Mouse (Mus musculus): ENCODE results near the gene Mpz.

Gene Mpz

GRCm38 (mm10) chr1:171185655-171186054 is 35.1 kb downstream of the Mpz start:
- no peak for DNase-seq (ENCODE audit: extremely low spot score, low read depth, low spot score)

- DNase-seq (ENCODE audit: extremely low spot score, low read depth, low spot score) = no peak
Measured at GRCm38 (mm10) chr1:171187851-171188700, 37.6 kb downstream of the Mpz start.

- no peak for DNase-seq (ENCODE audit: extremely low spot score, low read depth, low spot score)
Measured at GRCm38 (mm10) chr1:171189046-171189445, 38.5 kb downstream of the Mpz start.

GRCm38 (mm10) chr1:171189476-171190114 is 39.1 kb downstream of the Mpz start:
- no peak for DNase-seq (ENCODE audit: extremely low spot score, low read depth, low spot score)

GRCm38 (mm10) chr1:171190832-171191231 is 40.3 kb downstream of the Mpz start:
- DNase-seq (ENCODE audit: extremely low spot score, low read depth, low spot score) = no peak

GRCm38 (mm10) chr1:171192283-171192682 is 41.8 kb downstream of the Mpz start:
- DNase-seq (ENCODE audit: extremely low spot score, low read depth, low spot score) = no peak

- no peak for DNase-seq (ENCODE audit: extremely low spot score, low read depth, low spot score)
Measured at GRCm38 (mm10) chr1:171193093-171193840, 42.8 kb downstream of the Mpz start.

- DNase-seq (ENCODE audit: extremely low spot score, low read depth, low spot score) = no peak
Measured at GRCm38 (mm10) chr1:171193911-171194830, 43.7 kb downstream of the Mpz start.

GRCm38 (mm10) chr1:171195046-171195822 is 44.7 kb downstream of the Mpz start:
- no peak for DNase-seq (ENCODE audit: extremely low spot score, low read depth, low spot score)

GRCm38 (mm10) chr1:171195887-171196397 is 45.4 kb downstream of the Mpz start, which contains the start of gene Pcp4l1:
Gene Pcp4l1 (minus strand): TSS chr1:171196268.
- no peak for DNase-seq (ENCODE audit: extremely low spot score, low read depth, low spot score)

- DNase-seq (ENCODE audit: extremely low spot score, low read depth, low spot score) = no peak
Measured at GRCm38 (mm10) chr1:171199532-171199931, 49.0 kb downstream of the Mpz start.

GRCm38 (mm10) chr1:171200769-171201168 is 50.3 kb downstream of the Mpz start:
- DNase-seq (ENCODE audit: extremely low spot score, low read depth, low spot score) = no peak

GRCm38 (mm10) chr1:171203471-171204248 is 53.1 kb downstream of the Mpz start:
- no peak for DNase-seq (ENCODE audit: extremely low spot score, low read depth, low spot score)

GRCm38 (mm10) chr1:171204249-171204644 is 53.7 kb downstream of the Mpz start:
- DNase-seq (ENCODE audit: extremely low spot score, low read depth, low spot score) = no peak

GRCm38 (mm10) chr1:171205704-171206493 is 55.4 kb downstream of the Mpz start:
- DNase-seq (ENCODE audit: extremely low spot score, low read depth, low spot score) = no peak

GRCm38 (mm10) chr1:171209409-171209808 is 58.9 kb downstream of the Mpz start:
- no peak for DNase-seq (ENCODE audit: extremely low spot score, low read depth, low spot score)

Data from hindlimb bud, embryonic 11.5 days (tissue).